Mouse (Mus musculus) adrenal gland, postnatal 25 days (tissue): Measurements from ENCODE around the gene Nudt8. TPM values are rescaled to one million over a fixed set of nuclear protein-coding genes. Genes with fewer than 3 reads are reported as not detected.

ENCODE experiments used
- DNase-seq: peaks from one replicate; pipeline ENCODE4 v3.0.0; 2021; ENCODE audit warnings: mixed read lengths
- total RNA-seq: library from RNA; stranded (reverse); gene quantifications from 2 replicates; pipeline ENCODE4 v1.2.3, GENCODE M21; 2021

Nudt8 gene
- total RNA-seq, 1 experiment from 2014 or later, result 24.8 TPM

- no peak for DNase-seq
Measured at GRCm38 (mm10) chr19:3988066-3988465, 12.3 kb upstream of the Nudt8 start.

- no peak for DNase-seq
Measured at GRCm38 (mm10) chr19:3988750-3989149, 11.6 kb upstream of the Nudt8 start.

GRCm38 (mm10) chr19:3990804-3991203 is 9.6 kb upstream of the Nudt8 start:
- no peak for DNase-seq

- no peak for DNase-seq
Measured at GRCm38 (mm10) chr19:3991562-3991961, 8.8 kb upstream of the Nudt8 start.

GRCm38 (mm10) chr19:3991966-3992365 is 8.4 kb upstream of the Nudt8 start:
- no peak for DNase-seq

GRCm38 (mm10) chr19:3992416-3992815 is 8.0 kb upstream of the Nudt8 start, which contains the start of gene Tbx10:
TSS of gene Tbx10 (plus strand) at chr19:3992752.
- no peak for DNase-seq

- no peak for DNase-seq
Measured at GRCm38 (mm10) chr19:3994932-3995331, 5.4 kb upstream of the Nudt8 start.

GRCm38 (mm10) chr19:3995505-3995904 is 4.9 kb upstream of the Nudt8 start:
- no peak for DNase-seq

- DNase-seq, result no peak
Measured at GRCm38 (mm10) chr19:3996106-3996505, 4.3 kb upstream of the Nudt8 start.

GRCm38 (mm10) chr19:3996747-3997146 is 3.6 kb upstream of the Nudt8 start:
- no peak for DNase-seq

GRCm38 (mm10) chr19:3997231-3997630 is 3.1 kb upstream of the Nudt8 start:
- DNase-seq, result no peak

GRCm38 (mm10) chr19:3998335-3998734 is 2.0 kb upstream of the Nudt8 start:
- no peak for DNase-seq

- no peak for DNase-seq
Measured at GRCm38 (mm10) chr19:3999121-3999730, 1.2 kb upstream of the Nudt8 start.

GRCm38 (mm10) chr19:4000949-4001525 is 657 bp downstream of the Nudt8 start:
- DNase-seq, result no peak

GRCm38 (mm10) chr19:4001752-4002151 is 1.4 kb downstream of the Nudt8 start:
- DNase-seq, result no peak

GRCm38 (mm10) chr19:4003112-4003511 is 2.7 kb downstream of the Nudt8 start, which contains the start of gene Doc2g:
TSS of gene Doc2g (plus strand) at chr19:4003313.
- no peak for DNase-seq

GRCm38 (mm10) chr19:4003641-4004040 is 3.3 kb downstream of the Nudt8 start:
- DNase-seq, result no peak

GRCm38 (mm10) chr19:4004331-4004730 is 4.0 kb downstream of the Nudt8 start:
- DNase-seq, result no peak

GRCm38 (mm10) chr19:4005091-4005490 is 4.7 kb downstream of the Nudt8 start:
- no peak for DNase-seq

GRCm38 (mm10) chr19:4005971-4006370 is 5.6 kb downstream of the Nudt8 start:
- DNase-seq, result no peak

- no peak for DNase-seq
Measured at GRCm38 (mm10) chr19:4011086-4011485, 10.7 kb downstream of the Nudt8 start.

GRCm38 (mm10) chr19:4012432-4013022 is 12.1 kb downstream of the Nudt8 start, which contains the start of gene Ndufv1:
TSS of gene Ndufv1 (minus strand) at chr19:4012806.
- peak; percentile 90 for DNase-seq

GRCm38 (mm10) chr19:4013066-4013465 is 12.7 kb downstream of the Nudt8 start:
- DNase-seq, result no peak

- DNase-seq, result no peak
Measured at GRCm38 (mm10) chr19:4014802-4015201, 14.4 kb downstream of the Nudt8 start.
